Mouse (Mus musculus) mouse embryonic stem cell (cell line): ENCODE results near the gene 1600002K03Rik.

Experiments used
- in situ Hi-C, 2 experiments: fragments of 300-500 bp; cut with MboI; formaldehyde crosslinking; loops; 1 replicate in 1 of 2; 3 replicates in 1 of 2; pipeline ENCODE4 v1.14.3; 2019 to 2020; ENCODE audit warnings: low sequenced_read_pairs in 2 of 2, low pct_unique_long_range_greater_than_20kb in 1 of 2, mixed read lengths in 1 of 2; ENCODE audit not compliant: unreplicated experiment in 1 of 2

The 1600002K03Rik gene

DNA sequence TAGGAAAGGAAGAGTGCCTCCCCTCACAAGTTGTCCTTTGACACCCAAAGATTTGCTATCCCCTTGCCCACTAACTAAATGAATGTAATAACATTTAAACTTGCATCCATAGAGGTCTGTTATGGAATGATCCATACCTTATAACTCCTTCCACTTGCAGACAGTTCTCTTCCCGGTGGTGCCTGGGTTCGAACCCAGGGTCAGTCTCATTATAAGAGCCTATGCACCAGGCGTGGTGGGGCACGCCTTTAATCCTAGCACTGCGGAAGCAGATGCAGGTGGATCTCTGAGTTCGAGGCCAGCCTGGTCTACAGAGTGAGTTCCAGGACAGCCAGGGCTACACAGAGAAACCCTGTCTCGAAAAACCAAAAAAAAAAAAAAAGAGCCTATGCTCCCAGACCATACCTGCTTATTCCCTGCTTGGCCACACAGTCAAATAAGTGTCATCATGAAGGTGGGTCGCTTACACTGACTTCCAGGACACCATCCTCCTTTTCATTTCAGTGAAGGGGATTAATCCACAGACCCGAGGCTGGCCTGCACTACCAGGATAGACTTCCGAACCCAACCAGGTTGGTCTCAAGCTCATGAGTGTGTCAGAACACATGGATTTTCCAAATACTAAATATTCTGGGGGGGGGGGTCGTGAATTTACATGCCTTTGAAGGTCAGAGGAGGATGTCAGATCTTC is 32.6 kb upstream of the 1600002K03Rik start:
- in situ Hi-C loops, result no loop called here

- in situ Hi-C loops, result no loop called here
Measured at GRCm38 (mm10) chr10:80140666-80141035, 32.1 kb upstream of the 1600002K03Rik start, which contains the start of gene Cbarp. Gene Cbarp, minus strand, starts transcription at chr10:80140835.

- in situ Hi-C loops, result no loop called here
Measured at GRCm38 (mm10) chr10:80141243-80141642, 31.5 kb upstream of the 1600002K03Rik start.

DNA sequence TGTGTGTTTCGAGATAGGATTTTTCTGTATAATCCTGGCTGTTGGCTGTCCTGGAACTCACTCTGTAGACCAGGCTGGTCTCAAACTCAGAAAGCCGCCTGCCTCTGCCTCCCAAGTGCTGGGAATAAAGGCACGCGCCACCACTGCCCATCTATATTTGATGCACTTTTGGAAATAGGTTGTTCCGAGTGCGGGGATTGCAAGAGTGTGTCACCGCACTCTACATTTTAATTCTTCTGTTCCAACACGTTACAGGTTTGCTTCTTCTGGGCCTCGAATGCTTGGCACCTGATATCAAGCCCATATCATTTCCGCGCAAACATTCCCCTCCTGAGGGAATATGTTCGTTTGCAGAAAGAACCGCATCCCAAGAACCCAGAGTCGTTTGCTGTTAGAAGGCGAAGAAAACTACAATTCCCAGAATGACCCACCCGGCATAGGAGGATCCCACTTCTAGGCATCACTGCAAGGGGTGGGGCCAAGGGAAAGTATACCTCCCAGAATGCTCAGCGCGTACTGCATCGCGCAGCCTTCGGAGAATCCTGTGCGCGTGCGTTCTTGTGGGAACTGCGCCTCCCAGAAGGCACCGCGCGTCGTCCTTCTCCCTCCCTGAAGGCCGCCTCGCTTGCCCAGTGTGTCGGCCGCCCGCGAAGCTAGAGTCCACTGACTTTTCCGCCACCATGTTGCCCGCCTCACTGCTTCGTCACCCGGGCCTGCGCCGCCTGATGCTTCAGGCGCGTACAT is 30.8 kb upstream of the 1600002K03Rik start:
- in situ Hi-C loops, result no loop called here

DNA sequence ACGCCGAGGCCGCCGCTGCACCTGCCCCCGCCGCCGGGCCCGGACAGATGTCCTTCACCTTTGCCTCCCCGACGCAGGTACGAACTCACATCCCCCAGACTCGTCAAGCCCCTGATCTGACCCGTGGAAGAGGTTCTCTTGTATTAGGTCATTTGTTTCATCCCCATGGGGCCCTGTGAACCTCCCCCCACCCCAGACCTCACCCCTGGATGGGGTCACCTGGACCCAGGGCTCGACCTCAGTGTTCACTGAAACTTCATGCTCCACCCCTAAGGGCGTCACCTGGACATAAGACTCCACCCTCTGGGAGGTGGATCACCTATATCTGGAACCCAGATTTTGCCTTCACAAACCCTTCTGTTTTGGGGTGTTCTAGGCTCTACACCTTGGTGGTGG is 30.2 kb upstream of the 1600002K03Rik start:
- in situ Hi-C loops, result no loop called here

GRCm38 (mm10) chr10:80143664-80144063 is 29.1 kb upstream of the 1600002K03Rik start:
- in situ Hi-C loops, result no loop called here

DNA sequence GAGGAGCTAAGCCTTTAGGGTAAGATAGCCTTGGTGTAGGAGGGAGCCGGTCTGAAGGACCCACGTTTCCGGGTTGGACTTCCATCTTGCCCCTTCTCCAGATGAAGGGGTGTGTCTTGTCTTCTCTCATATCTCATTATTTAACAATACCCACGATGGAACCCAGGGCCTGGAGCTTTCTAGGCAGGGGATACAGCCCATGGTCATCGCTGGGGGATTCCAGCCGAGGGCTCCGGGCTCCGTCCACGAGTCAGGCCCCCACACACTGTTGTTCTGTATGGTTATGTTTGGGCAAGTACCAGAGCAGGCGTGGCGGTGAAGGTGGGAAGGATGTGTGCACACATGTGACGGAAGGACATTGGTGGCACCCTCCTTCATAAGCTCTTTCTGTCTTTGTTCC is 28.6 kb upstream of the 1600002K03Rik start:
- in situ Hi-C loops, result no loop called here

DNA sequence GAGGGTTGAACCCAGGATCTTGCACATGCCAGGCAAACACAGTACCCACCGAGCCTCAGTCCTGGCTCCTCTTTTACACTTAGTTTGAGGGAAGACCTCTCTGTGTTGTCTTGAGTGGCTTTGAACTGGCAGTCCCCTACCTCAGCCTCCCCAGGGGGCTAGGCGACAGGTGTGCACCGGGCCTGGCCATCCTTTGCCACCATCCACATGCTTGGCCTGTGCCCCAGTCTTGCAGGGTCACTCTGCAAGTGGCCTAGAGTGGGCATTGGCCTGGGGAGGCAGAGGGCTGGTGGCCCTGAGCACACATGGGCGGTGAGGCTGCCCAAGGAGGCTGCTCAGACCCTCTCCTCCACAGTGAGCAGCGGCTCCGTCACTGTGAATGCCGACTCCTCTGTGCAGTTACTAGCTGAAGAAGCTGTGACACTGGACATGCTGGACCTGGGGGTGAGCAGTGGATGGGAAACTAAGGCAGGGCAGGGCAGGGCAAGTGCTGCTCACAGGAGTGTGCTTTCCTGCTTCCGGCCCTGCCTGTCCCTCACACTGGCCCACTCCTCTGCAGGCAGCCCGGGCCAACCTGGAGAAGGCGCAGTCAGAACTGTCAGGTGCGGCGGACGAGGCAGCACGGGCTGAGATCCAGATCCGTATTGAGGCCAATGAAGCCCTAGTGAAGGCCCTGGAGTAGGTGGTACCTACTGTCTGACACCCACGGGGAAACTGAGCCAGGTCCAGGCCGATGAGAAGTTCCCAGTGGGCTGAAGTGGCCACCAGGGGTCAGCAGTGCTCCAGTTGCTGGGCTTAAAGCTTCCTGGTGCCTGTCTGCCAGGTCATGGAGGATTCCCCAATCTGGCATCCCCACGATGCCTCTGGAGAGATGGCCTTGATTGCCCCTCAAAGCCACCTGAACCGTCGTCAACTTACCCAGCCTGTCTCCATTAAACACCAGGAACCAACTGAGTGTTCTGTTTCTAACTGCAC is 27.6 kb upstream of the 1600002K03Rik start:
- in situ Hi-C loops, result no loop called here

DNA sequence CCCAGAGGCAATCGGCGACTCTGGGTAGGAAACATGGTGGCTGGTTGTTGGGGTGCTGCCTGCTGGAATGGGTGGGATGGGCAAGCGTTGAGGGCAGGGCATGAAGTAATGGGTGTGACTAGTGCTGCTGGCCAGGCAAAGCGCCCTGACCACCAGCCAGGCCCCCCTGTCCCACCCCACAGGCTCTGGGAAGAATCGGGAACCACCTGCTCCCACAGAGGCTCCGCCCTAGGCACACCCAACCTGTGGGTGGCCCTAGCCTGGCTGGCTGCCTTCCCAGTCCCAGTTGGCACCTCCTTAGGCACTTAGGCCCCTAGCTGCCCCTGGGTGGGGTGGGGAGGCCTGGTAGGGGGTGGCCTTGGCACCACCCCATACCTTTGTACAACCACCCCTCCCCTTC is 26.8 kb upstream of the 1600002K03Rik start:
- in situ Hi-C loops, result no loop called here

GRCm38 (mm10) chr10:80146568-80147011 is 26.2 kb upstream of the 1600002K03Rik start:
- in situ Hi-C loops, result no loop called here

DNA sequence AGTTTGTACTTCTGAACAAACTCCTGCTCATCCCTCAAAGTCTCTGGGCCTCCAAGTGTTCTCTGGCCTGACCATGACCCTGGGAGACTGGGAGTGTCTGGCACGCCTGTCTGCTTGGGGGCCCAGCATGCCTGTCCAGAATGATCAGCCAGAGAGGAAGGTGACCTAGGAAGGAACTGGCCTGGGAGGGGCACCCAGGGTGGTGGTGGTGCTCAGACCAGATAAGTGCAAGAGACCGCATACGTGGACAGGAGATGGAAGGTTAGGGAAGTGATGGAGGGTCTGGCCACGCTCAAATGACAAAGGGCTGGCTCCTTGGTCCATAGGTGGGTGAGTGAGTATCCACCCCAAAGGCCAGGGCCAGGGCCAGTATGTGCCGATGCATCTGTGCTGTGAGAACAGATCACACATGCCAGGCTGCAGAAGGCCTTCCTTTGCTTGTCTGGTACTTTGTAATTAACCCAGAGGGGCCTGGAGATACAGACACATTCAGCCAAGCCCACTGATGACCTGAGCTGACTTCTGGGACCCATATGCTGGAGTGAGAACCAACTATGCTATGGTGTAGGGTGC is 25.5 kb upstream of the 1600002K03Rik start:
- in situ Hi-C loops, result no loop called here

DNA sequence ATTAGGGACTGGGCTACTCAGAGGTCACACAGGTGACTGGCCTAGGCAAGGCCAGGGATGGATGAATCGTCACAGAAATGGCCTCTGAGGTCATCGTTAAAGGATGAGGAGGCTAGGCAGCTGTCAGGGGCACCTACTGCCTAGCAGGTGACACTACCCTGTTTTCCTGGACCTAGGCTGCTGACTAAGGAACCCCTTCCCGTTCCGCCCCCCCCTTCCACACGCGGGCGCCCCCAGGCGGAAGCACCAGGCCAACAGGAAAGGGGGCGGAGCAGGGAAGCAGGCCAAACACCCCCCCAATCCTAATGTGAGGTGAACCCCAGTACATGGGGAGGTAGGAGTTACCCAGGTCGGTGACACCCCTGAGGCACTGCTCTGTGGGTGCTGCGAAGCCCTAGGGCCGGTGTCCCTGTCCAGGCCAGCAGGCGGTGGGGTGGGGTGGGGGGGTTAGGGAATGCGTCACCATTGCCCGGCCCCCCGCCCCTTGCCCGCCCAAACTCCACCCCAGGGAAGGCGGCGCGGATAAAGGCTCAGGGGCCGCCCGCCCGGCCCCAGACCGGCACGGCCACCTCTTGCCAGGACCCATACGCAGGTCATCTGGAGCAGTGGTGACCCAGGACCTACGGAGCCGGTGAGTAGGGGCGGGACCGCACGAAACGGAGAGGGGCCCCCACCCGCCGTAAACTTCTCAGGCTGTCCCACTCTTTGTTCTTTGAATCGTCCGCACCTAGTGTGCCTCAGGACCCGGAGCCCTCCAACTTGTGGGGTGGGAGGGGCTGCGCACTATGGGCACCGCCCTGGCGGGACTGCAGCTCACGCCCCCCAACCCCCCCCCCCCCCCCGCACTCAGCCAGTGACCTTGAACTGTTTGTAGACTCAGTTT is 24.8 kb upstream of the 1600002K03Rik start, which contains the start of gene Midn:
Gene Midn (plus strand): TSS at position 554 of the 883 bp plus-strand sequence.
- in situ Hi-C loops, result no loop called here

GRCm38 (mm10) chr10:80148610-80149290 is 24.0 kb upstream of the 1600002K03Rik start:
- in situ Hi-C loops, result no loop called here

- in situ Hi-C loops, result no loop called here
Measured at GRCm38 (mm10) chr10:80149291-80150225, 23.2 kb upstream of the 1600002K03Rik start.

GRCm38 (mm10) chr10:80150226-80151210 is 22.2 kb upstream of the 1600002K03Rik start:
- in situ Hi-C loops, result no loop called here
